Mouse (Mus musculus) thymus, adult 18-20 months (tissue): Measurements from ENCODE around the gene Specc1.

Source experiments
- DNase-seq, 2 experiments: peaks; one replicate each; pipeline ENCODE4 v3.0.0; 2022; ENCODE audit warnings: mixed read lengths in 2 of 2

The Specc1 gene

DNA sequence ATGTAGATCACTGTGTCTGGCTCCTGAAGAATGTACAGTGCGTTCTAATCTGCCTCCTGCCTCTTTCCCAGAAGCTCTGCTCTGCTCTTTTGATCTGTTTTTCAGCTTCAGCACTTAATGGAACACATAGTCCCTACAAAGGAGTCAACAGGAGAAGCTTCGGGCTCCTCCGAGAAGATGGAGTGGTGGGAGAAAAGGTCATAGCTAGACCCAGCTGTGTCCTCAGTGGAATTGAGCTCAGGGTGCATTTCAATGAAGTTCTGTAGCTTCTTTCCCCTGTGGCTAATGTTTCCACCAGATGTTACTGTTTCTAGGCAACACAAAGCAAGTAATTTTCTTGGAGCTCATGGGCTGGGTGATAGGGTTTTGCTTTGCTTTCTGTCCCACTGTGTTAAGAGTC lies 236.6 kb downstream of the Specc1 start:
- DNase-seq = no peak

GRCm38 (mm10) chr11:62194217-62194616 lies 237.7 kb downstream of the Specc1 start:
- DNase-seq = no peak

GRCm38 (mm10) chr11:62200901-62201512 lies 244.4 kb downstream of the Specc1 start:
- no peak for DNase-seq

GRCm38 (mm10) chr11:62202645-62203044 lies 246.1 kb downstream of the Specc1 start:
- no peak for DNase-seq

- DNase-seq = no peak
Observed at GRCm38 (mm10) chr11:62209111-62209510, 252.5 kb downstream of the Specc1 start.

DNA sequence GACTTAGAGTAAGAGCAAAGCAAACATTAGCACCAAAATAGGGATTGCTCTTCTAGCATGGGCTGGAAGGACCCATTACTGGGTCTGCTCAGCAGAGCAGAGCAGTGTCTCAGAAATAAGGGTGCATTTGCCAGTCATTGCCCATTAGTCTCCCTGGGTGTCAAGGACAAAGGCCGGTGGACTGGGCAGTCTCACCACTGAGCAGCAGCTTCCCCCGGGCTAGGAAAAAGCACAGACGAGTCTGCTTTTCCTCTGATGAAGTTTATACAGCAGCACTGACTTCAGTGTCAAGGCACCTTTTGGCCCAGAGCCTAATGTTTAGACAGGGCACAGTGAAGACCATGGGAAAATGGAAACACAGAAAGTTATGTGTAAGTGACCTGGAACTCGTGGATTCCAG lies 253.3 kb downstream of the Specc1 start:
- DNase-seq = no peak

- no peak for DNase-seq
Observed at GRCm38 (mm10) chr11:62213384-62213989, 256.9 kb downstream of the Specc1 start.

- DNase-seq = no peak
Observed at GRCm38 (mm10) chr11:62215107-62215506, 258.5 kb downstream of the Specc1 start.

DNA sequence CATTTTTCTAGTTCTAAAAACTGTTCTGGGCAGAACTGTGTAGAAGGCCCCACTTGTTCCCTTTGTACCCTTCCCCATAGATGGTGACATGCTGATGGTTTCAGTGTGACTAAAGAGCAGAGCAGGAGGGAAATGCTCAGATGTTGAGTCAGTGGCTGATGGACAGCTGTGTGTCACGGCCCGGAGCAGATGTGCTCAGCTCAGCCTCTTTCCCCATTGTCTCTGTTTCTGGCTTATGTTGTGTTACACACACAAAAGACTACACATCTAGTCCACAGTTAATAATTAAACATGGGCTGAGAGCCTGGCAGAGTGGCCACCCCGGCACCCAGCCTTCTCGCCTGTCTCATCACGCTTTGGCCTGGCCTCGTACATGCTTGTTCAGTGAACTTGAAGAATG lies 261.2 kb downstream of the Specc1 start:
- DNase-seq = no peak

DNA sequence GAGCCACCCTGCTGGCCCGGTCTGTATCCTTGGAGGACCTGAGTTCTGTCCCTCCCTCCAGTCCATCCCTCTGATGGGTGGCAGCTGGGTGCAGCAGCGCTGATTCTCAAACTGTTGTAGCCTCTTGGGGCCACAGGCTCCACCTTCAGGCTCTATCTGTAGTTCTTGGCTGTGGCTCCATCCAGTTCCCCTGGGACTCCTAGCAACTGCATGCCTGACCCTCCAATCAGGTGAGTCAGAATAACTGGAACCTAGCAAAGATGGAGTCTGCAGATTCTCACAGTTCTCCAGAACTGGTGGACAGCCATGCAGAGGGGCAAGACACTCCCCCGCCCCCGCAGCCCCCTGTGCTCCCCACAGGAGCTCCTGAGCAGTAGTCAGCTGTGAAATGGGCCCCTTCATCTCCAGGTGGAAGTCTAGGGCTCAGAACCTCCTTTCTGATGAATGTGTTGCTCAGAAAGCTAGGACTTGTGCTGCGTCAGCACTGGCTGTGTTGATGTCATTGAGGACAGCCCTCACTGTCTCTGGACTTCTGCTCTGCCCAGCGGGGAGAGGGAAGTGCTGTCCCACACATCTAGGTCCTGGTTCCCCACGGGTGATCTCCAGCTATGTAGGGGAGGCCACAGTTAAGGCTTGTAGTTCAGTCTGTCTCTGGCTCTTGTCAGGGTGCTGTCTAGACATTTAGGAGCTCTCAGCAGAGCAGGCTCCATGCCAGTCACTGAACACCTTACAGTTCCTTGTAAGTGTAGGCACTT lies 264.4 kb downstream of the Specc1 start:
- DNase-seq = no peak

DNA sequence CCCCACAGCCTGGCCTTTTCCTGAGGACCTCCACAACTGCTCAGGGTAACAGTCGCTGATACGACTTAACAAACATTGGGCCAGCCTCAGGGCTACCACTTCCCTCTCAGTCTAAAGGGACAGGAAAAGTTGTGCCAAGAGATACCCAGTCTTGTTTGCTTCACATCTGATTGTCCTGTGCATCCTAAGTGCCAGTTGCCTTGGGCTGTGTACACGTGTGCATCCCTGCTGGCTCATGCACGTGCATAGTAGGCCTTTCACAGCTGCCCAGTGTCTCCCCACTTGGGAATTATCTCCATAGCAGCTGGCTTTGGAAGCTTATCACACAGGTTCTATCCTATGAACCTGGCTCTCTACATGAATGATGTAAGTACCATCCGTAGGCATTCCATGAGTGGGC lies 266.9 kb downstream of the Specc1 start:
- no peak for DNase-seq

DNA sequence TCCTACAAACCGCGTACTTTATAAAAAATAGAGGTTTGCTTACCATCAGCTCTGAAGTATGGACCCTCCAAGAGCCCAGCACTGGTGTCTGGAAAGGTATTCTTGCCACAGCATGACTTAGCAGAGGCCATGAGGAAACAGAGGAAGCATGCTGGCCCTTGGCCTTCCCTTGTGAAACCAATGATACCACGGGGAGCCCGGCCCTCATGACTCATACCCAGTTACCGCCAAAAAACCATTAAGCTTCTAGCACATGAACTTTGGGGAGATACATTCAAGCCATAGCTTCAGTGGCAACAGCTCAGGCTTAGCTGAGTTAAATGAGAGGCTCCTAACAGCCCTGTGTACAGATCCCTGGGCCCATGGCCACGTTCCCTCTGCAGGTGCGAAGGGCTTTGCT lies 267.4 kb downstream of the Specc1 start:
- no peak for DNase-seq

DNA sequence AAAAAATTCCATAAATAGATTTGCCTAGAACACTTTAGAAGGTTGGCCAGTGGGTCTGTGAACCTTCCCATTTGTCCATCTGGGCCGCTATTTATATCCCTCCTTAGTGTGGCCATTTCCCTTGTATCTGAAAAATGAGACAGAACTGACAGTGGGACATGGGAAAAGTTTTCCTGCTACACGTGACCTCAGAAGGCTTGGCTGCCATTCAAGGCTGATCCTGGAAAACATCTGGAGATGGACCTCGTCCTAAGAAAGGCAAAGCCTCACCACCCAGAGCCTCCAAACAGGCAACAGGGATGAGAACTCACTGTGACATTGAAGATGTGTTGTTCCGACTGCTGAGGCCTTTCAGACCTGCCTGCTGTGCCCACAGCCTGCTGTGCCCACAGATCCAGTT lies 268.2 kb downstream of the Specc1 start:
- DNase-seq = no peak

DNA sequence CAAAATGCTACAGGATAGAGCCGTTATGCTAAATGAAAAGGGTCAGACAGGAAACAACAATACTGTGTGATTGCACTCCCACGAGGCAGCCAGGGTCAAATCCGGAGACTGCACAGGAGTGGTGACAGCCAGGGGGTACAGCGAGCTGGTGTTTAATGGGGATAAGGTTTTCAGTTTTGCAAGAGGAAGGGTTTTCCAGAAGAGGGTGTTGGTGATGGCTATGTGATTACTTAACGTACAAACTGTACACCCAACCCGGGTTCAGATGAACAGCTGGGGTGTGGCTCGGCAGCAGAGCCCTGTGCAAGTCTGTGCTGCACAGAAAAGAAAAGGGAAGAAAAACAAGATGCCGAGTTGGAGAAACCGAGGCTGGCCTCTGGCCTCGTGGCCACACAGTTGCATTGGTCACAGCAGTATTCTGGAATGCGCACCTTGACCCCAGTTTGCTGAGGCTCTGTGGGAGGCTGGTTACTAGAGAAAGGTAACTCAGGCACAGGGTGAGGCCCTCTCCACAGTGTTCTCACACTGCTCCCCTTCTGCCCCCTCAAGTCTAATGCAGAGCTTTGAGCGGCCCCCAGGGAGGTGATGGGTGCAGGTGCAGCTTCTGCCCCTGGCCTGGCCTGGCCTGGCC lies 284.2 kb downstream of the Specc1 start:
- no peak for DNase-seq

DNA sequence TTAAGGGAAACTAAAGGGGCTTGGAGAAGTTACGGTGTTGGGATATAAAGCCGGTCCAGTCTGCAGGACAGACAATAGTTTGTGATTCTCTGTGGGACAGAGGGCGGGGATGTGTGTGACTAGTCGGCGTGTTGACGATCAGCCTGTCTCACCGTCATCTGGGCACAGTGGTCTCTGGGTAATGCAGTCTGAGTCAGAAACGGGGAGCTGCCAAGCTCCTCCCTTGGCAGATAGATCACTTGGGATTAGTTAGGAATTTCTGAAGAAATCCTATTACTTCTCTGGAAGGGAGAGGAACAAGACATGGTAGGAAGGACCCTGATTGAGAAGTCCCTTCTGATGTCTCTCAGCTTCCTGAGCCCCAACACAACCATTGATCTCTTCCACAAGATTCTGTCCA lies 287.3 kb downstream of the Specc1 start:
- no peak for DNase-seq

- no peak for DNase-seq
Observed at GRCm38 (mm10) chr11:62244471-62244870, 287.9 kb downstream of the Specc1 start.

- no peak for DNase-seq
Observed at GRCm38 (mm10) chr11:62247759-62248400, 291.3 kb downstream of the Specc1 start.

DNA sequence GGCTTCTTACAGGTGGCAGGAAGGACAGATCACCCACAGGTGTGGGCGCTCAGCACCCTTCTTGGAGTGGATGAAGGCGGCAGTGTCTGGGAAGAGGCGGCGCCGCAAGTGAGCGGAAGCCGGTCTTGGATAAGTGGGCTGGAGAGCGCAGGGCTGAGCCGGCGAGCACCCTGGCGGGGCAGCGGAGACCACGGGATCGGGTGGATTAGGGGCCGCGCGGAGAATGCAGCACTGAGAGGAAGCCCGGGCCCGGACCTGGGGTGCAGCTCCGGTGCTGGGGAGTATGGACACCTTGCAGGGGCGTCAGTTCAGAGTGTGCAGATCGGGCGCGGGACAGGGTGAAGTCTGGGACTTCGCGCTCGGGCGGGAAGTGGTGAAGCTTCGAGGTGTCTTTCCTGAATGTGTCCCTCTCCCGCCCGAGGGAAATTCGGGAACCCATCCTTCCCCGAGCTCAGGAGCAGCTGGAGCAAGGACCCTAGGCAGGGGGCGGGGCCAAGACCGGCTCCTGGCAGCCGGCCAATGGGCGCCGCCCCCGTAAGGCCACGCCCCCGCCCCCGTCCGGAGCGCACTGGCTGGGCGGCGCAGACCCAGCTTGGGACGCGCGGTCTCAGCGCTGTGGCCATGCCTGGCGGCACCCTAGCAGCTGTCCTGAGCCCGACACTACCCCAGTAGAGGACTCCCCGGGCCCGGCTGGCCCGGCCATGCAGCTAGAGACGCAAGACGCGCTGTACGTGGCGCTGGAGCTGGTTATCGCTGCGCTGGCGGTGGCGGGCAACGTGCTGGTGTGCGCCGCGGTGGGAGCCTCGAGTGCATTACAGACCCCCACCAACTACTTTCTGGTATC lies 292.1 kb downstream of the Specc1 start, which contains the start of gene Adora2b:
Gene Adora2b, plus strand, starts transcription at position 584 of the 844 bp plus-strand sequence.
- peak; percentile 26 to 31 for DNase-seq

DNA sequence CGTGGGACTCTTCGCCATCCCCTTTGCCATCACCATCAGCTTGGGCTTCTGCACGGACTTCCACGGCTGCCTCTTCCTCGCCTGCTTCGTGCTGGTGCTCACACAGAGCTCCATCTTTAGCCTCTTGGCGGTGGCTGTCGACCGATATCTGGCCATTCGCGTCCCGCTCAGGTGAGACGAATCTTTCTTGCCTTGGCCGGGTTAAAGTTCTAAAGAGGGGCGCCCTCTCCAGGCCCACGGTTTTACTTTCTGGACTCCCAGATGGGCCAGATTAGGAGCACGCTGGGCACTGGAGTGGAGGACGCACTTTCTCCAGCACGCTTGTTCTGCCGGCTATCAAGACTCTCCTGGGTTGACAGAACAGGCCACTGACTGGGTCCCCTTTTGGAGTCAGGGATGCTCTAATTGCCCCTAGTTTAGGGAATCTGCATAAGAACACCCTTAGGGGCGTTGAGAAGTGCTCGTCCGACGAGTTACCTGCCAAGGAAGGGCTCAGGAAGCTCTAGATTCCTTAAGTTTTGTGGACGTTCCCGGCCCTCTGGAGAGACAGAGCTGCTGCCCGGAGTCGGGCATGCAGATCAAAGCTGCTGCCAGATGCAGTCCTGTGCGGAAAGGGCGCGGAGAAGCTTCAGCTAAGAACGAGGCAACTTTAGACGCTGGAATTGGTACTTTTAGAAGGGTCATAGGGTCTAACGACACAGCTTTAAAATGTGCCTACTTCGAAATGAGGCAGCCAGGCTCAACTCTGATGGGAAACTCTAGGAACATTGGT lies 292.9 kb downstream of the Specc1 start:
- no peak for DNase-seq

- no peak for DNase-seq
Observed at GRCm38 (mm10) chr11:62251047-62251446, 294.5 kb downstream of the Specc1 start.

- DNase-seq = no peak
Observed at GRCm38 (mm10) chr11:62253380-62253779, 296.8 kb downstream of the Specc1 start.
